Mouse (Mus musculus): ENCODE measurements around the gene Rnf111. TPM values are rescaled to one million over a fixed set of nuclear protein-coding genes. Genes with fewer than 3 reads are reported as not detected.

The Rnf111 gene
- polyA plus RNA-seq, 1 experiment = 32.5 TPM

- TF ChIP-seq POLR2A (IDR thresholded peaks at IDR 0.05; ENCODE audit: extremely low read depth, insufficient read depth, low read length) (no peak), CTCF (IDR thresholded peaks at IDR 0.05; ENCODE audit: extremely low read depth, insufficient read depth, low read length) (no peak)
- Histone ChIP-seq H3K27ac (ENCODE audit: insufficient read depth, low read length) (no peak overlapping the region), H3K4me1 (ENCODE audit: control insufficient read depth, insufficient read depth, low read length) (no peaks in the 10 kb centered on the region), H3K4me3 (ENCODE audit: insufficient read depth, low read length) (no peak overlapping the region)
Measured at GRCm38 (mm10) chr9:70409743-70410142, 93.8 kb downstream of the Rnf111 start.

- TF ChIP-seq POLR2A (IDR thresholded peaks at IDR 0.05; ENCODE audit: extremely low read depth, insufficient read depth, low read length) (no peak), CTCF (IDR thresholded peaks at IDR 0.05; ENCODE audit: extremely low read depth, insufficient read depth, low read length) (peak; percentile 55)
- Histone ChIP-seq H3K27ac (ENCODE audit: insufficient read depth, low read length) (no peak overlapping the region), H3K4me3 (ENCODE audit: insufficient read depth, low read length) (no peak overlapping the region), H3K4me1 (ENCODE audit: control insufficient read depth, insufficient read depth, low read length) (no peaks in the 10 kb centered on the region)
Measured at GRCm38 (mm10) chr9:70408791-70409190, 94.7 kb downstream of the Rnf111 start.

GRCm38 (mm10) chr9:70406596-70406995, 96.9 kb downstream of the Rnf111 start:
- H3K4me1 ChIP-seq (ENCODE audit: control insufficient read depth, insufficient read depth, low read length) = peaks cover 5% of the 10 kb centered on the region
- TF ChIP-seq CTCF (IDR thresholded peaks at IDR 0.05; ENCODE audit: extremely low read depth, insufficient read depth, low read length) (no peak), POLR2A (IDR thresholded peaks at IDR 0.05; ENCODE audit: extremely low read depth, insufficient read depth, low read length) (no peak)
- H3K27ac ChIP-seq (ENCODE audit: insufficient read depth, low read length) = no peak overlapping the region
- no peak overlapping the region for H3K4me3 ChIP-seq (ENCODE audit: insufficient read depth, low read length)

GRCm38 (mm10) chr9:70401937-70402539, 101.5 kb downstream of the Rnf111 start:
- TF ChIP-seq CTCF (IDR thresholded peaks at IDR 0.05; ENCODE audit: extremely low read depth, insufficient read depth, low read length) (no peak), POLR2A (IDR thresholded peaks at IDR 0.05; ENCODE audit: extremely low read depth, insufficient read depth, low read length) (no peak)
- 0 out of 2 replicates have a peak overlapping the region, but pooled peaks have one; percentile 48 for H3K27ac ChIP-seq (ENCODE audit: insufficient read depth, low read length)
- H3K4me1 ChIP-seq (ENCODE audit: control insufficient read depth, insufficient read depth, low read length) = peaks cover 5% of the 10 kb centered on the region
- H3K4me3 ChIP-seq (ENCODE audit: insufficient read depth, low read length) = no peak overlapping the region

DNA sequence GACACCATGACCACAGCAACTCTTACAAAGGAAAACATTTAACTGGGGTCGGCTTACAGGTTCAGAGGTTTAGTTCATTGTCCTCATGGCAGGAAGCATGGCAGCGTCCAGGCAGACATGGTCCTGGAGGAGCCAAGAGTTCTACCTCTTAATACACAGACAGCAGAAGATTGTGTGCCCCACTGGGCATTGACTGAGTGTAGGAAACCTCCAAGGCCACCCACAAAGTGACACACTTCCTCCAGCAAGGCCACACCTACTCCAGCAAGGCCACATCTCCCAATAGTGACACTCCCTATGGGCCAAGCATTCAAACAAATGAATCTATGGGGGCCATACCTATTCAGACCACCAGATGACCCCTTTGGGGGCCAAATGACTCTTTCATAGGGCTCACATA, 107.4 kb downstream of the Rnf111 start:
- Histone ChIP-seq H3K27ac (ENCODE audit: insufficient read depth, low read length) (no peak overlapping the region), H3K4me3 (ENCODE audit: insufficient read depth, low read length) (no peak overlapping the region), H3K4me1 (ENCODE audit: control insufficient read depth, insufficient read depth, low read length) (no peaks in the 10 kb centered on the region)
- no peak for TF ChIP-seq CTCF (IDR thresholded peaks at IDR 0.05; ENCODE audit: extremely low read depth, insufficient read depth, low read length)
- TF ChIP-seq POLR2A (IDR thresholded peaks at IDR 0.05; ENCODE audit: extremely low read depth, insufficient read depth, low read length) = no peak

- H3K4me1 ChIP-seq (ENCODE audit: control insufficient read depth, insufficient read depth, low read length) = no peaks in the 10 kb centered on the region
- TF ChIP-seq CTCF (IDR thresholded peaks at IDR 0.05; ENCODE audit: extremely low read depth, insufficient read depth, low read length) = 0 out of 2 replicates have a peak, but pooled peaks have one; percentile 30
- no peak for TF ChIP-seq POLR2A (IDR thresholded peaks at IDR 0.05; ENCODE audit: extremely low read depth, insufficient read depth, low read length)
- no peak overlapping the region for H3K4me3 ChIP-seq (ENCODE audit: insufficient read depth, low read length)
- no peak overlapping the region for H3K27ac ChIP-seq (ENCODE audit: insufficient read depth, low read length)
Measured at GRCm38 (mm10) chr9:70395617-70396016, 107.9 kb downstream of the Rnf111 start.

GRCm38 (mm10) chr9:70392563-70392907, 111.0 kb downstream of the Rnf111 start:
- Histone ChIP-seq H3K4me1 (ENCODE audit: control insufficient read depth, insufficient read depth, low read length) (no peaks in the 10 kb centered on the region), H3K27ac (ENCODE audit: insufficient read depth, low read length) (no peak overlapping the region), H3K4me3 (ENCODE audit: insufficient read depth, low read length) (no peak overlapping the region)

GRCm38 (mm10) chr9:70391660-70392562, 111.6 kb downstream of the Rnf111 start:
- no peak overlapping the region for H3K27ac ChIP-seq (ENCODE audit: insufficient read depth, low read length)

More at GRCm38 (mm10) chr9:70392563-70392907, 111.0 kb downstream of the Rnf111 start:
- TF ChIP-seq POLR2A (IDR thresholded peaks at IDR 0.05; ENCODE audit: extremely low read depth, insufficient read depth, low read length) = no peak
- TF ChIP-seq CTCF (IDR thresholded peaks at IDR 0.05; ENCODE audit: extremely low read depth, insufficient read depth, low read length) = peak; percentile 64

GRCm38 (mm10) chr9:70391042-70391441, 112.5 kb downstream of the Rnf111 start:
- no peak for TF ChIP-seq POLR2A (IDR thresholded peaks at IDR 0.05; ENCODE audit: extremely low read depth, insufficient read depth, low read length)
- TF ChIP-seq CTCF (IDR thresholded peaks at IDR 0.05; ENCODE audit: extremely low read depth, insufficient read depth, low read length) = no peak
- no peak overlapping the region for H3K27ac ChIP-seq (ENCODE audit: insufficient read depth, low read length)

More at GRCm38 (mm10) chr9:70391660-70392562, 111.6 kb downstream of the Rnf111 start:
- Histone ChIP-seq H3K4me1 (ENCODE audit: control insufficient read depth, insufficient read depth, low read length) (no peaks in the 10 kb centered on the region), H3K4me3 (ENCODE audit: insufficient read depth, low read length) (no peak overlapping the region)
- TF ChIP-seq POLR2A (IDR thresholded peaks at IDR 0.05; ENCODE audit: extremely low read depth, insufficient read depth, low read length) = no peak
- no peak for TF ChIP-seq CTCF (IDR thresholded peaks at IDR 0.05; ENCODE audit: extremely low read depth, insufficient read depth, low read length)

More at GRCm38 (mm10) chr9:70391042-70391441, 112.5 kb downstream of the Rnf111 start:
- H3K4me1 ChIP-seq (ENCODE audit: control insufficient read depth, insufficient read depth, low read length) = no peaks in the 10 kb centered on the region
- H3K4me3 ChIP-seq (ENCODE audit: insufficient read depth, low read length) = no peak overlapping the region

All from cortical plate, adult 2 months (tissue).